Mouse (Mus musculus) lung, postnatal 0 days (tissue): ENCODE results near the gene Rcc1.

Experiments
- CTCF ChIP-seq: IDR thresholded peaks from 2 replicates; pipeline ENCODE4 v1.5.1; 2016; ENCODE audit warnings: antibody characterized with exemption, mild to moderate bottlenecking
- EP300 ChIP-seq: IDR thresholded peaks from 2 replicates; pipeline ENCODE4 v1.6.1; 2016; ENCODE audit warnings: antibody characterized with exemption, mild to moderate bottlenecking, control low read depth

DNA sequence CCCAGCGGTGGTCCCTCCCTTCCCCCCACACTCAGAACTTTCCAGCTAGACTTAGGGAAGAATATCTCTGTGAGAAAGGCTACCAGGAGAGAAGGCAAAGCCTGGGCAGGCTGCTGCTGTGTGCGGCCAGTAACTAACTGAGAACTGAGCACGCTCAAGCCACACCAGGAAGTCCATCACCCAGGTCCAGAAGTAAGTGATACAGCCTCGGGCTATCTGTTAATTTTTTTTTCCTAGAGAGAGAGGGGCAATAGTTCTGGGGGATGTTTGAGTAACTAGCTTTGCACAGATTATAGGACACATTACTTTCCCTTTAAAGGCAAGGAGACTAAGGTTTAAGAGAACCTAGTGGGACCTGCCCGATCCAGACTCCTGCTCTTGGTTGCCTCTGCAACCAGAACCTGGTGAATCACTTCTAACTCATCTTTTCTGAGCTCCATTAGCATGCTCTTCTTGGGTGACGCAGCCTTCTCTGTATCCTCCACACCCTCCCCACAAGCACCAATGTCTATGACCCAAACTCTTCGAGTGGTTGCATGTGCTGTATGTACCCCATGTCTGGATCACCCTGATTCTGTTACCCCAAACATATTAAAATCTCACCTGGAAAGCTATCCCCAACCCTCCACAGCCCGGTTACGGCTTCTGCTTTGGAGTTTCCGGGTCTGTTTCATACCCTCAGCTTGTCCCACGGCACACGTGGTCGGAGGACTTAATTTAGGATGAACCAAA, 8.8 kb downstream of the Rcc1 start:
- TF ChIP-seq CTCF: no peak
- TF ChIP-seq EP300: no peak
